Mouse (Mus musculus): ENCODE data around the gene Ddx19b.
"Not testable (repeated sequence)": the region's sequence is repeated elsewhere in the genome, so short reads cannot be mapped to it uniquely, and the experiment has no call there.

The Ddx19b gene

GRCm38 (mm10) chr8:111031572-111031971 lies at the start of gene Ddx19b:
Gene Ddx19b, minus strand, starts transcription at chr8:111031751.
- DNase-seq (ENCODE audit: low spot score): no peak

GRCm38 (mm10) chr8:111079861-111080271 lies 48.3 kb upstream of the Ddx19b start:
- DNase-seq (ENCODE audit: low spot score): no peak

GRCm38 (mm10) chr8:111079461-111079860 lies 47.9 kb upstream of the Ddx19b start:
- DNase-seq (ENCODE audit: low spot score): no peak

GRCm38 (mm10) chr8:111075926-111076325 lies 44.4 kb upstream of the Ddx19b start:
- no peak for DNase-seq (ENCODE audit: low spot score)

DNA sequence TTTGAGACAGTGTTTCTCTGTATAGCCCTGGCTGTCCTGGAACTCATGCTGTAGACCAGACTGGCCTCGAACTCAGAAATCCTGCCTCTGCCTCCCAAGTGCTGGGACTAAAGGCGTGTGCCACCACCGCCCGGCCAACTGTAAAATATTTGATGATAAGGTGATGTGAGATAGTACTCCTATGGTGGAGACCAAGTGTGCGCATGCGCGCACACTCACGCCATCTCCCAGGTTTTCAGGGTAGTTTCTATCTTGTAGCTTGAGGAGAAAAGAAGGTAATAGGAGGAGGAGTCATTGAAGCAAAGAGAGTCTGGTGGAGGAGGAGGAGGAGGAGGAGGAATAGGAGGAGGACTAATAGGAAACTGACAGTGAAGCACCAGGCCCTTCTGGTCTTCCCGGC lies 37.1 kb upstream of the Ddx19b start:
- not testable (repeated sequence) for DNase-seq (ENCODE audit: low spot score)

GRCm38 (mm10) chr8:111067439-111067838 lies 35.9 kb upstream of the Ddx19b start:
- DNase-seq (ENCODE audit: low spot score): no peak

- no peak for DNase-seq (ENCODE audit: low spot score)
Observed at GRCm38 (mm10) chr8:111066308-111066707, 34.8 kb upstream of the Ddx19b start.

GRCm38 (mm10) chr8:111062893-111063292 lies 31.3 kb upstream of the Ddx19b start:
- DNase-seq (ENCODE audit: low spot score): no peak

DNA sequence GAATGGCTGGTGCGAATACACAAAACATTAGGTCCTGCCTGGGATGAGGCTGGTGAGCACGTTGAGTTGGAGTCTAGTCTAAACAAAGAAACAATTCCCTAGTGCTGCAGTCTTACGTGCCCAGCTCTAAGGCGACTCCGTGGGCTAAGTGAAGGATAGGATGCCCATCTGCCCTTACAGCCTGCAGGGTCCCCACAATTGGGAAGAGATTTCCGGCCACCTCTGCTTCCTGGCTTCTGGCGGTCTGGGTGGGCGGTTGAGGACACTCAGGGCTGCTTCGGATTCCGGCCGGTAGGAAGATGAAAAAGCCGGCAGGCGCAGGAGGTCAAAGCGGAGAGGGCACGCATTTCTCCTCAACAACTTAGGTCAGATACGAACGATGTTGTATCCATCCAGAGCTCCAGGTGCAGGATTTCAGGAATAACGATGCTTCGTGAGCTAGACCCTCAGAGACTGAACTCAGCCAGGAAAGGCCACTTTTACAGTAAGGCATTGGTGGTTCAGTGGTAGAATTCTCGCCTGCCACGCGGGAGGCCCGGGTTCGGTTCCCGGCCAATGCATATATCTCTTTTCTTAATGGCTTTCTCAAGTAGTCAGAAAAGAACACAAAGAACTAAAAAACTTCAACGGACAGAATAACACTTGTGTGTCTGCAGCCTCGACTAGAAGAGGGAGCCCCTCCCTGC lies 30.7 kb upstream of the Ddx19b start:
- peak; percentile 84 for DNase-seq (ENCODE audit: low spot score)

- no peak for DNase-seq (ENCODE audit: low spot score)
Observed at GRCm38 (mm10) chr8:111061688-111062071, 30.1 kb upstream of the Ddx19b start.

DNA sequence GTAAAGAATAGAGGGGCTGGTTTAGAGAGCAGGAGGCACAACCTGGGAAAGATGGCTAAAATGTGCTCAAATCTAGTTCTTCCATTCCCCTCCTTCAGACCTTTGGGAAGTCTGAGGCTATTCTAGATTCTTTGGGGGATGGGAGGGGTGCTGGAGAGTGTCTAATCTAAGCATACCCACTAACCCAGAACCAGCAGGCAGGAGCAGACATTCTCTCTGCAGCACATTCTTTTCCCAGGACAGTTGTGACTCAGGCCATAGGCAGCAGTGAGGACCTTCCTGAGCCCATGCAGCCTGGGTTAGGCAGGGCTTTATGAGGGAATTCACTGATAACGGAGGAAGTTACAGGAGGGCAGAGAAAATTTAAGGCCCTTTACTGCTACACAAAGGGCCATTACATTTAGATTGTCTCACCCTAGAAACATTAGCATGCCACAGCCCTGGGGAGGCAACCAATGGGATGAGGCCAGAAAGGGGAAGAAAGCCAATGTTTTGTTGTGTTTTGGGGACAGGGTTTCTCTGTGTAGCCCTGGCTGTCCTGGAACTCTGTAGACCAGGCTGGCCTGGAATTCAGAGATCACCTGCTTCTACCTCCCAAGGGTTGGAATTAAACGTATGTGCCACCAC lies 27.5 kb upstream of the Ddx19b start:
- no peak for DNase-seq (ENCODE audit: low spot score)

GRCm38 (mm10) chr8:111056691-111057293 lies 25.2 kb upstream of the Ddx19b start:
- DNase-seq (ENCODE audit: low spot score): peak; percentile 53

- peak; percentile 92 for DNase-seq (ENCODE audit: low spot score)
Observed at GRCm38 (mm10) chr8:111056158-111056663, 24.7 kb upstream of the Ddx19b start, which contains the start of gene Exosc6. Gene Exosc6, plus strand, starts transcription at chr8:111056339.

DNA sequence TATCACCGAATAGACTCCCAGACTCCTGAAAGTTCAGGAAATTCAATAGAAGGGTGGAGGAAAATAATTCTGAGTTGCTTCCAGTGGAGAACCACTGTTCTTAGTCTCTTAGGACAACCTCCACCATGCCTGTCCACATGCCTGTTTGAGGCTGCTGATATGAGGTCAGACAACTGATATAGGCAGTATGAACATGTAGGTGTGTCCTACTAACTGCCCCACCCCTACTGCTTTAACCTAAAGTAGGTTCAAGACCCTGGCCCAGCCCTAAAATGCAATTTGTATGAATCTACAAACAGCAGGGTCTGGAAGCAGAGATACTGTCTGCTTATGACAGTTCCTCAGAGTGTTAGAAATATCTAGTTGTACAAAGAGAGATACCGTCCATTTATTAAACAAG lies 24.1 kb upstream of the Ddx19b start:
- DNase-seq (ENCODE audit: low spot score): no peak

- no peak for DNase-seq (ENCODE audit: low spot score)
Observed at GRCm38 (mm10) chr8:111055031-111055634, 23.6 kb upstream of the Ddx19b start.

DNA sequence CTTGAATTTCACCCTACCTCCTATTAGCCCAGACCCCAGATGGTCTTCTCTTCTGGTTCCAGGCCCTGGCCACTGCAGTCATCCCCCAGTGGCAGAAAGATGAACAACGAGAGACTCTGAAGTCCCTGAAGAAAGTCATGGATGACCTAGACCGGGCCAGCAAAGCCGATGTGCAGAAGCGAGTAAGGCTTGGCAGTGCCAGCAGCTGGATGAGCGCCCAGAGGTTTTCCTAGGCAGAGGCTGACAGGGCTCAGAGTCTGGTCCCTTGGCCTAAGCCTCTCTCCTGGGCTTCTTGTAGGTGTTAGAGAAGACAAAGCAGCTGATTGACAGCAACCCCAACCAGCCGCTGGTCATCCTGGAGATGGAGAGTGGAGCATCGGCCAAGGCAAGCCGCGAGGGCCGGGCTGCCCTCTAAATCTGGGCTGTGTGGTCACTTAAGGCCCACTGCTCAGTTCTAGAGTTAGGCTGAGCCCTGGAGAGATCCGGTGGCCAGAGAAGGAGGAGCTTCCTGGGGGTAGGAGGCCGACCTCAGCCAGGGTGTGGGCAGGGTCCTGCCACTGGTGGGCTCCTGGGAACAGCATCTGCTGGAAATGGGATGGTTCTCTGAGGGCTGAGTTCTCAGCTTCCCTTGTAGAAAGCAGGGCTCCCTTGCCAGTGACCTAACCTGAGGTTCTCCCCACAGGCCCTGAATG lies 22.4 kb upstream of the Ddx19b start:
- peak; percentile 38 for DNase-seq (ENCODE audit: low spot score)

- no peak for DNase-seq (ENCODE audit: low spot score)
Observed at GRCm38 (mm10) chr8:111049106-111049505, 17.6 kb upstream of the Ddx19b start.

DNA sequence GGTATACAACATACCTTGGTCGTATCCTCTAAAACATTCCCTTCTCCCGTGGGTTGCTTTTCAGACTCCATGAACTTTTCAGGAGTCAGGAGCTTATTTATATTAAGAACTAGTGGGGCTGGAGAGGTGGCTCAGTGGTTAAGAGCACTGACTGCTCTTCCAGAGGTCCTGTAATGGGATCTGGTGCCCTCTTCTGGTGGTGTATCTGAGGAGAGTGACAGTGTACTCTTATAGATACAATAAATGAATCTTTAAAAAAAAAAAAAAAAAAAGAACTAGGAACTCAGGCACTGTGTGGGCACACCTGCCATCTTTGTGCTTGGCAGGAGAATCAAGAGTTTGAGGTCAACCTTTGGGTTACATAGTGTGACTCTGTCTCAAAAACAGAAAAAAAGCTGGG lies 17.1 kb upstream of the Ddx19b start:
- DNase-seq (ENCODE audit: low spot score): no peak

DNA sequence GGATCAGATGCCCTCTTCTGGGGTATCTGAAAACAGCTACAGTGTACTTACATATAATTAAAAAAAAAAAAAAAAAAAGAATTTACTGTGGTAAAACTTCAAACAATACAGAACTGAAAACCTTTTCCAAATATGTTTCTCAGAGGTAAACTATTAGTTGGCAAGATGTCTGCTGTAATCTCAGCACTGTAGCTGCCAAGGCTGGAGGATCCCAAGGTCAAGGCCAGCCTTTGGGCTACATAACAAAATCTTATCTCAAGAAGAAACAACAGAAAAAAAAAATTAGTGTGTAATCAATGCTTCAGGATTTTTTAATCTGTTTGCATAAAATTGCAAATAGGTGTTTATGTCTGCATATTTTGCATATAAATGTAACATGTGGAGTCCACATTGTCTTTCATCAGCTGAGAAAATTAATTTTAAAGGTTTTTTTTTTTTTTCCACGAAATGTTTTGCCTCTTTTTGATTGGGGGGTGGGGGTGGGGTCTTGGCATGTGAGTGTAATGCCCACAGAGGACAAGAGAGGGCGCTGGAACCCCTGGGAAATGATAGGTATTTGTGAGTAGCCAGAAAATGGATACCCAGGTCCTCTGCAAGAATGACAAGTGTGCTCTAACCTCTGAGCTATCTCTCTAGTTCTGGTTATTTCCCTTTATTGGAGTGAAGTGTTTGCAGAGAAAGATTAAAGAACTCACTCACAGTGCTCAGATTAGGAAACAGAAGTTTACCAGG lies 12.6 kb upstream of the Ddx19b start:
- no peak for DNase-seq (ENCODE audit: low spot score)

GRCm38 (mm10) chr8:111042546-111042945 lies 11.0 kb upstream of the Ddx19b start:
- DNase-seq (ENCODE audit: low spot score): no peak

DNA sequence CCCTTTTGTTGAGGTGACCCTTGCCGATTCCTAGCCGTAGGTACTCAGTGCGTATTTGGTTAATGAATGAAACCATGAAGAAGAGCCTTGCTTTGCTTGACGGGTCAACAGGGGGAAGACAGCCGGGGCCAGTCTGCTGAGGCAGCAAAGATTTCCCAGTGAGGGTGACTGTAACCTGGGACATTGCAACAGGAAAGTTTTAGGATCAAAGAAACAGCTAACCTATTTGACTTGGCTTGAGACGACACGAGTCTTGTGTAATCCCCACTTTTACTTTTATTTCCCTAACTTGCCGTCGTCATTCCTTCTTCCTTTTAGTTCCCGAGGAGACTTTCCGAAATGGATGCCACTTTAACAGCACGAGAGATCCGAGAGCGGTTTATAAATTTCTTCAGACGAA lies 5.0 kb upstream of the Ddx19b start:
- DNase-seq (ENCODE audit: low spot score): no peak
